Mouse (Mus musculus): Measurements from ENCODE around the gene Mpdu1.
"Not testable (repeated sequence)": the region's sequence is repeated elsewhere in the genome, so short reads cannot be mapped to it uniquely, and the experiment has no call there.

The Mpdu1 gene

DNA sequence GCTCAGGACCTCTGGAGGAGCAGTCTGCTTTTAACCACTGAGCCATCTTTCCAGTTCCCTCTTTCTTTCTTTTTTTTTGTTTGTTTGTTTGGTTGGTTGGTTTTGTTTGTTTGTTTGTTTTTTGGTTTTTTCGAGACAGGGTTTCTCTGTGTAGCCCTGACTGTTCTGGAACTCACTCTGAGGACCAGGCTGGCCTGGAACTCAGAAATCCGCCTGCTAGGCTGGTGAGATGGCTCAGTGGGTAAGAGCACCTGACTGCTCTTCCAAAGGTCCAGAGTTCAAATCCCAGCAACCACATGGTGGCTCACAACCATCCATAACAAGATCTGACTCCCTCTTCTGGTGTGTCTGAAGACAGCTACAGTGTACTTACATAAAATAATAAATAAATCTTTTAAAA is 38.1 kb downstream of the Mpdu1 start:
- CTCF ChIA-PET, result not testable (repeated sequence)

DNA sequence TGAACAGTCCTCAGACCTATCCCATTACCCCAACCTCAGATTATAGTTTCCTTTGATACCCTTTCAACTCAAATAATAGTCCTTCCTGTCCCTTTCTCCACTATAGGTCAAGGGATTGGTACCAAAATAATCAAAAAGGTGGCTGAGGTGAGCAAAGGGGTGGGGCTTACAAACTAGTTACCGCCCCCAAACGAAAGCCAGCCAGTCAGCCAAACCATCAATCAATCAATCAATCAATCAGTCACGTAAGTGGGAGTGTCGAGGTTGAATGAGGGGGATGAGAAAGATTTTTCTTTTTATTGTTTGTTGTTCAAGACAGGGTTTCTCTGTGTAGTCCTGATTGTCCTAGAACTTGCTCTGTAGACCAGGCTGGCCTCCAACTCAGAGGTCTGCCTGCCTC is 39.4 kb downstream of the Mpdu1 start:
- CTCF ChIA-PET, result no interaction called here

DNA sequence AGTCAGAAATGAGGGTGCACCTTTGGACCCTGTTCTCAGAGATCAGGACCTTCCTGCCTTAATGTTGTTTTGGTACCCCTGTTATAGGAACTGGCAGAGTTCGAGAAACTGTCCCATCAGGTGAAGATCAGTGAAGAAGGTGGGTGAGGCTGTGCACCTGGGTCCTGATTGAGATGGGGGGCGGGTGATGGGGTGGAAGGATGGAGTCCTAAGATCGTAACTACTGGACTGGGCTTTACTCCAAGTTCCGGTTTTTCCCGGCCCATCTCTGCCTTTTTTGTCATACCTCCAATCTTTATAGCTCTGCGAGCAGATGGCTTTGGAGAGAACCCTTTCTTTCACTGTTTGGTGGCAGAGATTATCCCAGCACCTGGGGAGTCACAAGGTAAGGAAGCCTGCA is 40.0 kb downstream of the Mpdu1 start:
- CTCF ChIA-PET, result no interaction called here

- CTCF ChIA-PET, result no interaction called here
Observed at GRCm38 (mm10) chr11:69621571-69622268, 40.7 kb downstream of the Mpdu1 start, which contains the start of gene Sat2. TSS of gene Sat2 (plus strand) at chr11:69622024.

DNA sequence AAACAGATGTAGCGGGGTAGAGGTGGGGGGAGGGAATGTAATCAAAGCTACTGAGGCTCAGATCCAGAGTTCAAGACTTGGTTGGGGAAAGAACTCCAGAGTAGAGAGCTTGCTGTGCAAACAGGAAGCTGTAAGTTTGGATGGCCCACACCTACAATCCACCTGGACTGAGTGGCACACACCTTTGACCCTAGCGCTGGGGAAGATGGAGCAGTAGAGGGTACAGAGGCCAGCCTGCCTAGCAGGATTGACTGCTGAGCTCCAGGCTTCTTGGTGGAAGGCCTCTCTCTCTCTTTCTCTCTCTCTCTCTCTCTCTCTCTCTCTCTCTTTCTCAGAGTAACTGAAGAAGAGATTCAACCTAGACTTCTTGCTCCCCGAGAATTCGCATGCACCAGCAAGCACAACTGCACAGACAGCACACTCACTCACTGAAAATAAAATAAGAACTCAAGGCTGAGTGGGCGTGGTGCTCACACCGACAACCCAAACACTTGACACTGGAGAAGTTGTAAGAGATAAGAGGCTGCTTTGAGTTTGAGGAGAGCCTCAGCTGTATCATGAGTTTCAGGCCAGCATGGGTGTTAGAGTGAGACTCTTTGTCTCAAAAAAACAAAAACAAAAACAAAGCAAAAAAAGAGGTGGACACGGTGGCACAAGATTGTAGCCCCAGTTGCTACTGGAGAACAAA is 41.9 kb downstream of the Mpdu1 start:
- CTCF ChIA-PET, result interaction anchor here (0.6 to 0.7 kb wide), 3 partner anchors 89 to 769 kb away, joined by 4 to 6 read pairs (median 4); no protein-coding TSS in a partner anchor

GRCm38 (mm10) chr11:69617805-69618204 is 44.6 kb downstream of the Mpdu1 start, which contains the start of gene Shbg:
TSS of gene Shbg (minus strand) at chr11:69617905.
- CTCF ChIA-PET, result no interaction called here

DNA sequence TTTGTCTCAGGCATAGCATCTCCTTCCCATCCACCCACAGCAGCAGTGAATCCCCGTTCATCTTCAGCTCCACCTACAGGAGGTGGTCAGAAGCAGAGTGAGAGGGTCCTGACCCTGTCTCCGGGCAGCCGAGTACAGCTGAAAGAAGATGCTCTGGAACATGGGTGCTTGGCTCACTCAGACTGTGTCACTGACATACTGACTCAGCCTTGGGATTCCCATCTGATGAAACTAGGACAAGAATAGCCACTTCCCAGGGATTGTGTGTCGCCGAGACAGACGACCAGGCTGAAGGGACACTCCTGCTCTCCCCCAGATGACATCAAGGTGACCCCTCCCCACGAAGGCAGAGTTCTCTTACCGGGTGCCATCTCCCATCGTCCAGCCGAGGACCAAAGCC is 45.7 kb downstream of the Mpdu1 start:
- CTCF ChIA-PET, result no interaction called here

GRCm38 (mm10) chr11:69614257-69614588 is 48.2 kb downstream of the Mpdu1 start:
- CTCF ChIA-PET, result interaction anchor here (0.7 to 1.4 kb wide), 4 partner anchors 17 to 200 kb away, joined by 5 to 20 read pairs (median 8); no protein-coding TSS in a partner anchor

GRCm38 (mm10) chr11:69613553-69614256 is 48.7 kb downstream of the Mpdu1 start:
- CTCF ChIA-PET, result interaction anchor here (0.5 to 1.4 kb wide), 5 partner anchors 17 to 199 kb away, joined by 4 to 20 read pairs (median 7); no protein-coding TSS in a partner anchor

DNA sequence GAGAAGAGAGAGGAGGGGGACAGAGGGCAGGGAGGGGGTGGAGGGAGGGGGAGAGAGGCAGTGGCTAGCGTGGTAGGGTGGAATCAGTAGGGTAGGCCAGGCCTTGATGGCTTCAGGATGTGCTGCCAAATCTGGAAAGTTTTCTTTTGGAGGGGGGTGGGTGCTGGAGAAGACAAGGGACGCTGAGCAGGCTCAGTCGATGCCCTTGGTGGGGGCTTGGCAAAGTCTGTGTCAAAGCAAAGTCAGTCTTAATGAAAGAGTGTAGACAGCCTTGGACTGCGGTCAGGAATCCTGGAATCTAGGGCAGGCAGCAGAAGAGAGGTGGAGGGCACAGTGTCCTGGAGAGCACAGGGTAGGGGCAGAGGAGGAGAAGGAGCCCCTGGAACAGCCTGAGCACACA is 51.5 kb downstream of the Mpdu1 start:
- CTCF ChIA-PET, result no interaction called here

- CTCF ChIA-PET, result no interaction called here
Observed at GRCm38 (mm10) chr11:69609416-69609815, 53.0 kb downstream of the Mpdu1 start.

DNA sequence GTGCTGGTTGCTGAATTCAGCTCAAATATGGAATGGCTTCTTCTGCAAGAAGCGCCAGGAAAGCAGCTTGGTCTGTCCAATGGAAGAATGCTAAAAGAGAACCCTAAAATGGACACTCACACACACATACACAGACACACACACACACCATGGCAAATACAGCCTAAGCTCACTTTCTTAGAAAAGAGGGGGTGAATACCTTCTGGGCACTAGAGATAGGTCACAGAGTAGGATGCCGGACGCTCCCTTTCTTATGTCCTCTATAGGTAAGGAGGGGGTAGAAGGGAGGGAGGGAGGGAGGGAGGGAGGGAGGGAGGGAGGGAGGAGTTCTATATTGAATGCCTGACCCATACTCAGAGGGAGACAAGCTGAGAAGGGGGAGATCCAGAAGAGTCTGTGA is 53.9 kb downstream of the Mpdu1 start:
- CTCF ChIA-PET, result no interaction called here

DNA sequence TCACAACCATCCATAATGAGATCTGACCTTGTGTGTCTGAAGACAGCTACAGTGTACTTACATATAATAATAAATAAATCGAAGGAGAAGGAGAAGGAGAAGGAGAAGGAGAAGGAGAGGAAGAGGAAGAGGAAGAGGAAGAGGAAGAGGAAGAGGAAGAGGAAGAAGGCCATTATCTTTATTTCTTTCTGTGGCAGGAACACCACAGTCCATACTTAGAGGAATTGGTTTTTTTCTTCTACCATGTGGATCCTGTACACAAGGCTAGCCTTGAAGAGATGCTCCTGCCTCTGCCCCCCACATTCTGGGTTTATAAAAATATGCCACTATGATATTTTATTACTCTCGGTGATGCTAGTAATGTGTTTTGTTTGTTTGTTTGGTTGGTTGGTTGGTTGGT is 55.6 kb downstream of the Mpdu1 start:
- CTCF ChIA-PET, result interaction anchor here (0.5 to 0.7 kb wide), 2 partner anchors 629 to 1027 kb away, joined by 5 to 6 read pairs; no protein-coding TSS in a partner anchor
